Mouse (Mus musculus) spleen, adult 2 months (tissue): ENCODE measurements at regions not wholly inside any gene's neighbourhood (a gene's known extent, or its start where the extent isn't known, plus 50 kb on each side); places are given as distances from the start of the nearest gene placed in this dataset.

Experiments
- CTCF ChIP-seq: fragments of 200-500 bp; IDR thresholded peaks from 2 replicates; pipeline ENCODE4 v1.5.1; 2011; ENCODE audit warnings: mild to moderate bottlenecking, inconsistent platforms; ENCODE audit not compliant: insufficient read depth, insufficient read length, insufficient replicate concordance; ENCODE audit errors: extremely low read depth
- POLR2A ChIP-seq: fragments of 200-500 bp; IDR thresholded peaks from 2 replicates; pipeline ENCODE4 v1.6.1; 2011; ENCODE audit warnings: low read depth, low read length, inconsistent platforms

DNA sequence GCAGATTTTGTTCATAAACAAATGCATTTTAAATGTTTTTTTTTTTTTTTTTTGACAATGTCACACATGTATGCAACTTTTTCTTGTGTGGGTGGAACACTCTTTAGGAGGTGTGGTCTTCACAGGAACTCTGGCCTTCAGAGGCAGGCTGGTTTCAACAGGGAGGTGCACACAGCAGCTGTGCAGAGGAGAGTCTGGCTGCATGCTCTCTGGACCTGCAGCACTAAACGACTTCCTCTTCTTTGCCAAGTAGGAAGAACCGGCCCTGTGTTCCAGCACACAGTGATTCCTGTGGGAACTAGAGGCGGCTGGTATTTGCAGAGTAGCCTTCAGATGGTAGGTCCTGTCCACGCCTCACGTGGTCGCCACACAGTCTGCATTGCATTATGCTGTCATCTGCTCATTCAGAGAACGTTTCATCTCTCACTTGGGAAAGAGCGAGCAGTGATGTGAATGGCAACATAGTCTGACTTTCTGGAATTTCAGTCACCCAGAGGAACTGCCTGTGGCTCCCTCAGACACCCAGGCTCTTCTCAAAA lies 102.3 kb upstream of the Kif2a start:
- TF ChIP-seq CTCF (no peak), POLR2A (no peak)
